8 mouse cellular contexts compared by ENCODE assay signal in the genomic region with DNA sequence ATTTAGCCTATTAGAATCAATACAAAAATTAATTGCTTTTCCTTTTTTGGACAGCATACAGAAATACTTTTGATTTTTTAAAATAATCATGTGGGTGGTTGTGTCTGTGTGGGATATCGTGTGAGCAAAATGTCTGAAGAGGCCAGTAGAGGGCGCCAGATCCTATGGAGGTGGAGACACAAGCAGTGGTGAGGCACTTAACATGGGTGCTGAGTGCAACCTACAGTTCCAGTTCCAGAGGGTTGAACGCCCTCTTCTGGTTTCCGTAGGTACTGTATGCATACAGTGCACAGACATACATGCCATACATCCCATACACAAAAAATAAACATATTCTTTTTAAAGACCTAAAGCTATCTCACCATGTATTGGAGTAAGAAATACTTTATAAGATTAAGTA.
DNase-seq lines count a peak whose midpoint lies in the region; ATAC-seq and TF ChIP-seq lines count a peak whose summit lies in the region.

No protein-coding gene starts in this region.

- H3K4me1 ChIP-seq in kidney, embryonic 14.5 days (ENCODE audit: control insufficient read depth, insufficient read depth, low read length): no peaks in the 10 kb centered on the region
- no peaks in the 10 kb centered on the region for H3K4me1 ChIP-seq in lung, postnatal 0 days (ENCODE audit: insufficient read depth, low read depth, low read length)

- no peak for TF ChIP-seq EP300 in lung, postnatal 0 days (IDR thresholded peaks at IDR 0.05)

- peak; percentile 68 for TF ChIP-seq CTCF in lung, postnatal 0 days (IDR thresholded peaks at IDR 0.05)

- WGBS in kidney, embryonic 14.5 days: 57% methylated on average over 4 of the region's 4 CpGs
- WGBS in lung, postnatal 0 days: 56% methylated on average over 4 of the region's 4 CpGs

- no peaks in the 10 kb centered on the region for H3K27me3 ChIP-seq in kidney, embryonic 14.5 days (ENCODE audit: control insufficient read depth, insufficient read depth, low read length)
- no peaks in the 10 kb centered on the region for H3K27me3 ChIP-seq in lung, postnatal 0 days (replicated peaks; ENCODE audit: insufficient read depth, low read length)

- peak; percentile 44 for ATAC-seq in kidney, embryonic 14.5 days (ENCODE audit: low FRiP score, low TSS enrichment)
- ATAC-seq in lung, postnatal 0 days: no peak

- H3K4me2 ChIP-seq in kidney, embryonic 14.5 days (replicated peaks; ENCODE audit: low read depth, low read length): no peak overlapping the region
- H3K4me2 ChIP-seq in lung, postnatal 0 days (replicated peaks; ENCODE audit: low read depth, low read length): no peak overlapping the region

- H3K36me3 ChIP-seq in kidney, embryonic 14.5 days (ENCODE audit: control insufficient read depth, insufficient read depth, low read length): no peaks in the 10 kb centered on the region
- no peaks in the 10 kb centered on the region for H3K36me3 ChIP-seq in lung, postnatal 0 days (ENCODE audit: insufficient read depth, low read length)

- no peak overlapping the region for H3K27ac ChIP-seq in kidney, embryonic 14.5 days (ENCODE audit: low read depth, low read length)
- no peak overlapping the region for H3K27ac ChIP-seq in lung, postnatal 0 days (ENCODE audit: low read length)

- DNase-seq in gastrocnemius, adult 18-20 months (ENCODE audit: low spot score): peak; percentile 32
- DNase-seq in gastrocnemius, postnatal 4 days (ENCODE audit: low spot score in 2 of 2): no peak
- peak; percentile 76 for DNase-seq in 3T3-L1 (ENCODE audit: low read depth, low spot score)
- DNase-seq in adrenal gland, adult (ENCODE audit: inconsistent age in 2 of 2, low spot score in 1 of 2): peak; percentile 48 to 76
- peak; percentile 71 for DNase-seq in embryo, embryonic 10.5 days (ENCODE audit: low spot score)
- peak; percentile 35 for DNase-seq in lung, postnatal 0 days (ENCODE audit: low spot score)
- peak; percentile 56 to 78 for DNase-seq in spleen, postnatal 4 days (ENCODE audit: low spot score in 2 of 2)

- no peak overlapping the region for H3K9ac ChIP-seq in kidney, embryonic 14.5 days (ENCODE audit: low read depth, low read length)
- no peak overlapping the region for H3K9ac ChIP-seq in lung, postnatal 0 days (replicated peaks; ENCODE audit: low read depth)

- H3K9me3 ChIP-seq in kidney, embryonic 14.5 days (ENCODE audit: control insufficient read depth, low read length): no peaks in the 10 kb centered on the region
- no peaks in the 10 kb centered on the region for H3K9me3 ChIP-seq in lung, postnatal 0 days (ENCODE audit: low read length)

- H3K4me3 ChIP-seq in kidney, embryonic 14.5 days (ENCODE audit: low read length): no peak overlapping the region
- no peak overlapping the region for H3K4me3 ChIP-seq in lung, postnatal 0 days (ENCODE audit: low read depth, low read length)

Comparison
In these comparisons a context has a peak if more than half of its experiments do, and no peak if none do; other contexts are left out.
1. DNase-seq: peak in gastrocnemius, adult 18-20 months (single experiment), 3T3-L1 (single experiment), adrenal gland, adult (2 of 2), embryo, embryonic 10.5 days (single experiment), lung, postnatal 0 days (single experiment) and spleen, postnatal 4 days (2 of 2); none in gastrocnemius, postnatal 4 days (0 of 2).